Mouse (Mus musculus) ES-E14 (cell line): ENCODE data around the gene Akt2. TPM values are rescaled to one million over a fixed set of nuclear protein-coding genes. Genes with fewer than 3 reads are reported as not detected.

Experiments
- DNase-seq: peaks from one replicate; pipeline ENCODE4 v3.0.0-alpha.2; 2013; ENCODE audit warnings: low read depth, low spot score
- H3K27ac ChIP-seq: 2 replicates; pipeline ENCODE4 v1.5.1; 2012; ENCODE audit warnings: low read depth, mild to moderate bottlenecking, low read length, moderate library complexity, mixed read lengths; ENCODE audit not compliant: poor library complexity, insufficient read depth, severe bottlenecking
- H3K36me3 ChIP-seq: 2 replicates; pipeline ENCODE4 v1.6.1; 2012; ENCODE audit warnings: mild to moderate bottlenecking, low read length, moderate library complexity, mixed read lengths; ENCODE audit not compliant: control insufficient read depth, poor library complexity, insufficient read depth, severe bottlenecking
- H3K4me1 ChIP-seq, 2 experiments: fragments of 150-350 bp in 1 of 2; sonication (generic) in 1 of 2; 2 replicates each; pipeline ENCODE4 v1.6.1; 2012; ENCODE audit warnings: low read length in 2 of 2, mild to moderate bottlenecking in 1 of 2, mixed read lengths in 1 of 2; ENCODE audit not compliant: control insufficient read depth in 2 of 2, insufficient read depth in 2 of 2, poor library complexity in 1 of 2
- H3K4me3 ChIP-seq, 2 experiments: fragments of 150-350 bp in 1 of 2; sonication (generic) in 1 of 2; 2 replicates each; pipeline ENCODE4 v1.5.1; 2012; ENCODE audit warnings: low read length in 2 of 2, low read depth in 1 of 2, mild to moderate bottlenecking in 1 of 2, mixed read lengths in 1 of 2; ENCODE audit not compliant: insufficient read depth in 1 of 2, poor library complexity in 1 of 2, severe bottlenecking in 1 of 2
- H3K9ac ChIP-seq: 2 replicates; pipeline ENCODE4 v1.6.1; 2012; ENCODE audit warnings: low read depth, mild to moderate bottlenecking, low read length, mixed read lengths; ENCODE audit not compliant: poor library complexity, insufficient read depth, severe bottlenecking
- H3K9me3 ChIP-seq: fragments of 150-350 bp; sonication (generic); 2 replicates; pipeline ENCODE4 v1.6.1; 2012; ENCODE audit warnings: low read depth, mild to moderate bottlenecking, low read length; ENCODE audit not compliant: control insufficient read depth, insufficient read depth
- CHD2 ChIP-seq: IDR thresholded peaks from 2 replicates; pipeline ENCODE4 v1.6.1; 2014; ENCODE audit warnings: mild to moderate bottlenecking, low read depth, low read length, inconsistent platforms
- HCFC1 ChIP-seq: IDR thresholded peaks from 2 replicates; pipeline ENCODE4 v1.6.1; 2012; ENCODE audit warnings: low read length, inconsistent platforms, borderline replicate concordance; ENCODE audit not compliant: insufficient read depth
- MAFK ChIP-seq: IDR thresholded peaks from 2 replicates; pipeline ENCODE4 v1.6.1; 2014; ENCODE audit warnings: mild to moderate bottlenecking, low read depth, low read length, inconsistent platforms; ENCODE audit not compliant: insufficient read depth
- ZC3H11A ChIP-seq: IDR thresholded peaks from 2 replicates; pipeline ENCODE4 v1.6.1; 2012; ENCODE audit warnings: low read depth, mild to moderate bottlenecking, inconsistent platforms, low read length, borderline replicate concordance
- ZNF384 ChIP-seq: IDR thresholded peaks from 2 replicates; pipeline ENCODE4 v1.6.1; 2012; ENCODE audit warnings: low read depth, low read length, inconsistent platforms
- in situ Hi-C, 2 experiments: fragments of 600-800 bp; cut with MboI; formaldehyde crosslinking; loops; one replicate each; pipeline ENCODE4 v1.15.1; 2025; ENCODE audit warnings: low sequenced_read_pairs in 2 of 2, inconsistent platforms in 1 of 2; ENCODE audit not compliant: unreplicated experiment in 2 of 2
- total RNA-seq: library from RNA; depleted of rRNA; stranded (reverse); fragments of 300-350 nt; gene quantifications from 2 replicates; pipeline ENCODE4 v1.2.3, GENCODE M21; 2012

Akt2 gene
- total RNA-seq, 1 experiment = 44.8 TPM

GRCm38 (mm10) chr7:27657824-27658395 is 66.6 kb downstream of the Akt2 start:
- Histone ChIP-seq H3K4me1 (peaks cover 0 to 3% of the 10 kb centered on the region in 2 experiments; a peak in 1 of 4 replicates), H3K9ac (peak overlapping the region; percentile 28), H3K4me3 (peak overlapping the region; percentile 48 to 54; a peak in 3 of 4 replicates), H3K27ac (no peak overlapping the region), H3K36me3 (no peaks in the 10 kb centered on the region), H3K9me3 (no peaks in the 10 kb centered on the region)
- TF ChIP-seq MAFK = no peak
- no peak for TF ChIP-seq ZC3H11A
- no peak for TF ChIP-seq HCFC1
- no peak for TF ChIP-seq CHD2
- no peak for TF ChIP-seq ZNF384
- DNase-seq = no peak
- in situ Hi-C loops = loop anchor here in 1 of 2 experiments (10.0 kb wide), 1 partner anchor 67 kb away; no protein-coding TSS in a partner anchor

DNA sequence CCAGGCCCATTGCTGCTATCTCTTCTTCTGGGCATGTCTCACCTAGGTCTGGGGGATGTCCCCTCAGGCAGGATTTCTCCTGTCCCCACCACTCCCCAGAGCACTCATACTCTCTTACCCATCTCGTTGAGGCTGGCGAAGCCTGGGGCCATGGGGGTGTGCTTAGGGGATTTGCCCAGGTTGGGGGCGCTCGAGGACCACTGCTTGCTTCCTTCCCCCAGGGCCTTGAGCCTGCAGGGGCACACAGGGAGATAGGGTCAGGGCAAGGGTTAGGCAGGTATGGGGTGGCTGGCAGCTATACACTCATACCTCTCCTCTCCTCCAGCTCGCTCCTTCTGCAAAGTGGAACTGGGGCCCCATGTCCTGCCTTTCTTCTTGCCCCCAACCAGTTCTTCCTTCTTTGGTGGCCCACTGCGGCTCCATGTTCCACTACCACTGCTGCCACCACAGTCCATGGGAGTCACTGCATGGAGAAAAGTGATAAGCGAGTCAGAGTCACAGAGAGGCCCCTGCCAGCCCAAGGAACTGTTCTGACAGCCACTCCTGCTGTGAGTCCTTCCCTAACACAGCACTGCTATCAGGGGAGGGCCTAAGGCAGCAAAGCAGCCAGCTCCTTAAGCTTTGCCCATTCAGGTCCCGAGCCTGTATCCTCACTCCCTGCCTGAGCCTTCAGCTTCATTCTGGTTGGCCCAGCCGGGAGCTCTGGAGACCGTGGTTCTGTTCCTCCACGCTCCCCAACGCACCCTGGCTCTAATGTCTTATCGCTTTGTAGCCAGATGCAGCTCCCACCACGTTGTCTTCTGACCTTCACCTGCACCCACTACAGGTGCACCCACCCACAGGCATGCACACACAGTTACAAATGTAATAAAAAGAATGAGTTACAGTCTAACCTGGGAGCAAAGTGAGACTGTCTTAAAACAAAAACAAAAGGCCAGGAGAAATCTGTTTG is 67.6 kb downstream of the Akt2 start:
- Histone ChIP-seq H3K9ac (no peak overlapping the region), H3K9me3 (no peaks in the 10 kb centered on the region), H3K4me3 (peak overlapping the region in 1 of 2 experiments; percentile 48; a peak in 1 of 4 replicates), H3K4me1 (peaks cover 0 to 5% of the 10 kb centered on the region in 2 experiments; a peak in 1 of 4 replicates), H3K27ac (no peak overlapping the region), H3K36me3 (no peaks in the 10 kb centered on the region)
- no peak for TF ChIP-seq ZC3H11A
- TF ChIP-seq MAFK = no peak
- TF ChIP-seq ZNF384 = no peak
- TF ChIP-seq HCFC1 = no peak
- TF ChIP-seq CHD2 = no peak
- in situ Hi-C loops = loop anchor here in 1 of 2 experiments (10.0 kb wide), 1 partner anchor 66 kb away; no protein-coding TSS in a partner anchor
- DNase-seq = no peak

GRCm38 (mm10) chr7:27662038-27662437 is 70.7 kb downstream of the Akt2 start:
- no peak for TF ChIP-seq ZNF384
- TF ChIP-seq ZC3H11A = no peak
- TF ChIP-seq CHD2 = no peak
- no peak for TF ChIP-seq HCFC1
- Histone ChIP-seq H3K27ac (no peak overlapping the region), H3K4me3 (no peak overlapping the region), H3K9ac (no peak overlapping the region), H3K36me3 (no peaks in the 10 kb centered on the region), H3K9me3 (no peaks in the 10 kb centered on the region), H3K4me1 (peaks cover 0 to 5% of the 10 kb centered on the region in 2 experiments; a peak in 1 of 4 replicates)
- in situ Hi-C loops = no loop called here
- no peak for DNase-seq

DNA sequence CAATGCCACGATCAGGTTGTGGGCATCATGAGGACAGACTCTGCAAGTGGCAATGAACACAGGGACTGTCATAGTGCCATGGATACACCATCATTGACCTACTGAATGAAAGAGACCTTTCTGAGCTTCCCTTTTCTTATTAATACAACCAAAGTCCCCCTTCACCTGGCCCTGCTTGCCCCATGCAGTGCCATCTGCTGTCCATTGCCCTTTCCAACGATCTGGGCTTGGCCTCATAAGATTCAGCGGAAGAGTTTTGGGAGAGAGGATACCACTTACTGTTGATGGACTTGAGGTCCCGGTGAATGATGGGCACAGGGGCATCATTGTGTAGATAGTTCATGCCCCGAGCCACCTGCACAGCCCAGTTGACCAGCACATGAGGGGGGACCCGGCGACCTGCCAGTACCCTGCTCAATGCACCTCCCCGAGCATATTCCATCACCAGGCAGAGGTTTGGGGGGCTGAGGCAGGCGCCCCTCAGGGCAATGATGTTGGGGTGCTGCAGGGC is 81.8 kb downstream of the Akt2 start:
- peak overlapping the region; percentile 77 to 89 for H3K4me3 ChIP-seq
- DNase-seq = no peak
- no peak overlapping the region for H3K27ac ChIP-seq
- H3K4me1 ChIP-seq = peaks cover 0 to 7% of the 10 kb centered on the region in 2 experiments; a peak in 2 of 4 replicates
- in situ Hi-C loops = no loop called here
- peak overlapping the region; percentile 89; the same call in 1 of the 2 replicates for H3K9ac ChIP-seq
- no peak for TF ChIP-seq HCFC1
- TF ChIP-seq CHD2 = no peak
- H3K9me3 ChIP-seq = no peaks in the 10 kb centered on the region
- H3K36me3 ChIP-seq = no peaks in the 10 kb centered on the region; the same call in 1 of the 2 replicates
